In genomic region chr2:84690050-84690449, GRCm38 (mm10) we compare ENCODE assay signal across 28 mouse cellular contexts. TPM values are rescaled to one million over a fixed set of nuclear protein-coding genes. Genes with fewer than 3 reads are reported as not detected.
A peak's percentile ranks its signal among the peaks of the same experiment; 100 is the strongest.
DNase-seq lines count a peak whose midpoint lies in the region; ATAC-seq and TF ChIP-seq lines count a peak whose summit lies in the region.
"Had no signal": no experiment of that assay in that cellular context is flagged by ENCODE, and none has a peak within 500 bp of the region (broad histone marks: within the 10 kb centered on the region; RNA-seq: fewer than 3 reads in every experiment).

No protein-coding gene starts in this region.

- peak; percentile 28; the same call in 1 of the 2 replicates for ATAC-seq in frontal cortex, adult (ENCODE audit: low TSS enrichment)
- 0 out of 2 replicates have a peak, but pooled peaks have one; percentile 30 for ATAC-seq in midbrain, embryonic 11.5 days (ENCODE audit: low FRiP score)
- ATAC-seq in midbrain, embryonic 15.5 days (replicated peaks) = no peak
- ATAC-seq: intestine, embryonic 16.5 days had no signal

- H3K27ac ChIP-seq in midbrain, embryonic 11.5 days (ENCODE audit: low read depth, low read length) = no peak overlapping the region
- H3K27ac ChIP-seq in midbrain, embryonic 15.5 days = no peak overlapping the region
- H3K27ac ChIP-seq in thymus, adult 2 months (ENCODE audit: control insufficient read depth, insufficient read depth, low read length) = no peak overlapping the region
- H3K27ac ChIP-seq: heart, embryonic 15.5 days; liver, embryonic 13.5 days; lung, embryonic 15.5 days; macrophage; midbrain, embryonic 10.5 days had no signal

- no peaks in the 10 kb centered on the region for H3K79me2 ChIP-seq in myocyte (ENCODE audit: control insufficient read depth, insufficient read depth)

- no peak for DNase-seq in frontal cortex, adult 2 months (ENCODE audit: extremely low spot score in 1 of 2, low spot score in 1 of 2)
- DNase-seq in midbrain, embryonic 11.5 days (ENCODE audit: low spot score, missing footprints) = no peak
- DNase-seq in cerebellum, adult 9-10 months = peak; percentile 41
- no peak for DNase-seq in gastrocnemius, postnatal 4 days (ENCODE audit: low spot score in 2 of 2)
- no peak for DNase-seq in thymus, adult 2 months
- DNase-seq: B cell, adult 2 months; embryo, embryonic 11 days; gastrocnemius, postnatal 14 days; kidney, postnatal 4 days; liver, embryonic 13.5 days; right cerebral cortex, postnatal 25 days had no signal

- TF ChIP-seq POLR2A in myocyte (IDR thresholded peaks at IDR 0.05; ENCODE audit: insufficient read length, low read depth) = no peak
- TF ChIP-seq POLR2A in thymus, adult 2 months (IDR thresholded peaks at IDR 0.05; ENCODE audit: control insufficient read depth, extremely low read depth, insufficient read depth, low read length, poor library complexity) = no peak

- no peak overlapping the region for H3K4me3 ChIP-seq in midbrain, embryonic 11.5 days (ENCODE audit: low read depth, low read length)
- H3K4me3 ChIP-seq in midbrain, embryonic 15.5 days = no peak overlapping the region
- no peak overlapping the region for H3K4me3 ChIP-seq in myocyte
- H3K4me3 ChIP-seq in thymus, adult 2 months (ENCODE audit: control insufficient read depth, insufficient read depth, low read length) = no peak overlapping the region
- H3K4me3 ChIP-seq: heart, embryonic 15.5 days; liver, embryonic 13.5 days; lung, embryonic 15.5 days; midbrain, embryonic 10.5 days had no signal

- WGBS in midbrain, embryonic 11.5 days = 95% methylated on average over 12 of the region's 12 CpGs
- 92% methylated on average over 12 of the region's 12 CpGs for WGBS in midbrain, embryonic 15.5 days
- 95% methylated on average over 12 of the region's 12 CpGs for WGBS in thymus, adult 2 months

- TF ChIP-seq CTCF in thymus, adult 2 months (IDR thresholded peaks at IDR 0.05; ENCODE audit: borderline replicate concordance, control insufficient read depth, extremely low read depth, insufficient read depth, low read length, poor library complexity) = no peak

- H3K9ac ChIP-seq in midbrain, embryonic 11.5 days (ENCODE audit: low read length) = no peak overlapping the region
- no peak overlapping the region for H3K9ac ChIP-seq in midbrain, embryonic 15.5 days
- H3K9ac ChIP-seq: heart, embryonic 15.5 days; liver, embryonic 13.5 days; lung, embryonic 15.5 days had no signal

- H3K4me1 ChIP-seq in midbrain, embryonic 11.5 days (ENCODE audit: control insufficient read depth, insufficient read depth, low read length) = no peaks in the 10 kb centered on the region
- no peaks in the 10 kb centered on the region for H3K4me1 ChIP-seq in midbrain, embryonic 15.5 days
- H3K4me1 ChIP-seq in thymus, adult 2 months (replicated peaks; ENCODE audit: control insufficient read depth, insufficient read depth, low read length) = no peaks in the 10 kb centered on the region
- H3K4me1 ChIP-seq: heart, embryonic 15.5 days; lung, embryonic 15.5 days; midbrain, embryonic 10.5 days had no signal

- no peak overlapping the region for H3ac ChIP-seq in myocyte (ENCODE audit: control insufficient read depth, insufficient read length)

- no peaks in the 10 kb centered on the region for H3K9me3 ChIP-seq in midbrain, embryonic 11.5 days (ENCODE audit: control insufficient read depth, low read length)
- H3K9me3 ChIP-seq in midbrain, embryonic 15.5 days = no peaks in the 10 kb centered on the region
- H3K9me3 ChIP-seq: heart, embryonic 15.5 days; liver, embryonic 13.5 days; lung, embryonic 15.5 days; midbrain, embryonic 10.5 days had no signal

- H3K36me3 ChIP-seq in midbrain, embryonic 11.5 days (ENCODE audit: control insufficient read depth, insufficient read depth, low read length) = peaks cover 31% of the 10 kb centered on the region
- H3K36me3 ChIP-seq in midbrain, embryonic 15.5 days (replicated peaks) = peaks cover 73% of the 10 kb centered on the region
- H3K36me3 ChIP-seq in myocyte (ENCODE audit: control insufficient read depth, insufficient read depth) = peaks cover 85% of the 10 kb centered on the region
- H3K36me3 ChIP-seq in thymus, adult 2 months (ENCODE audit: control insufficient read depth, insufficient read depth, low read length) = peaks cover 84% of the 10 kb centered on the region

- no peaks in the 10 kb centered on the region for H3K27me3 ChIP-seq in midbrain, embryonic 11.5 days (ENCODE audit: control insufficient read depth, insufficient read depth, low read length)
- H3K27me3 ChIP-seq in midbrain, embryonic 15.5 days (replicated peaks) = no peaks in the 10 kb centered on the region
- H3K27me3 ChIP-seq in myocyte (ENCODE audit: control insufficient read depth, insufficient read depth, insufficient read length) = no peaks in the 10 kb centered on the region
- H3K27me3 ChIP-seq in thymus, adult 2 months (ENCODE audit: control insufficient read depth, insufficient read depth, low read length) = no peaks in the 10 kb centered on the region
- H3K27me3 ChIP-seq: heart, embryonic 15.5 days; liver, embryonic 13.5 days; lung, embryonic 15.5 days had no signal

- no peak overlapping the region for H3K4me2 ChIP-seq in midbrain, embryonic 11.5 days
- H3K4me2 ChIP-seq in midbrain, embryonic 15.5 days = no peak overlapping the region
- no peak overlapping the region for H3K4me2 ChIP-seq in myocyte (ENCODE audit: low read depth)
- H3K4me2 ChIP-seq: heart, embryonic 15.5 days; liver, embryonic 13.5 days; lung, embryonic 15.5 days had no signal

TF ChIP-seq in myocyte, 11 proteins besides CTCF, POLR2A, EP300 and RAD21:
- TF ChIP-seq POLR2AphosphoS2 (IDR thresholded peaks at IDR 0.05; ENCODE audit: insufficient read length, low read depth) (peak; percentile 54), CEBPB (IDR thresholded peaks at IDR 0.05; ENCODE audit: insufficient read depth, poor library complexity, severe bottlenecking) (no peak)

RNA-seq across cellular contexts. Expression of gene Tmx2, which starts 11.1 kb away (rescaled TPM):
- polyA plus RNA-seq in frontal cortex, adult 2 months (2012; rRNA removed) = 250 and 254 TPM in 2 replicates
- 193 and 195 TPM in 2 replicates for polyA plus RNA-seq in midbrain, embryonic 11.5 days (2014; fragmentation: Nextera tagmentation; extraction: Ambion mirVana)
- 271 and 279 TPM in 2 replicates for polyA plus RNA-seq in midbrain, embryonic 15.5 days (2015; fragmentation: Nextera tagmentation; extraction: Ambion mirVana)
- 113 TPM for polyA plus RNA-seq in myocyte (2012; fragmentation: generic; extraction: Trizol)
- 10 to 100 TPM; 46.6 to 48.5 TPM for total RNA-seq in gastrocnemius, postnatal 4 days (2021)
- 50.2 and 53.8 TPM in 2 replicates for polyA plus RNA-seq in thymus, adult 2 months (2012; rRNA removed)

RNA-seq across cellular contexts. Expression of gene Med19, which starts 11.8 kb away (rescaled TPM):
- polyA plus RNA-seq in frontal cortex, adult 2 months (2012; rRNA removed) = 27.7 and 31.7 TPM in 2 replicates
- polyA plus RNA-seq in midbrain, embryonic 11.5 days (2014; fragmentation: Nextera tagmentation; extraction: Ambion mirVana) = 70.7 and 73.2 TPM in 2 replicates
- polyA plus RNA-seq in midbrain, embryonic 15.5 days (2015; fragmentation: Nextera tagmentation; extraction: Ambion mirVana) = 49.5 and 50.1 TPM in 2 replicates
- 20.3 TPM for polyA plus RNA-seq in myocyte (2012; fragmentation: generic; extraction: Trizol)
- 10 to 100 TPM; 17.8 to 19.3 TPM for total RNA-seq in gastrocnemius, postnatal 4 days (2021)
- polyA plus RNA-seq in thymus, adult 2 months (2012; rRNA removed) = 10.6 and 11.6 TPM in 2 replicates

RNA-seq across cellular contexts. Expression of gene Gm28635, which starts 12.2 kb away (rescaled TPM):
- not detected in 2 replicates for polyA plus RNA-seq in frontal cortex, adult 2 months (2012; rRNA removed)
- not detected in 2 replicates for polyA plus RNA-seq in midbrain, embryonic 11.5 days (2014; fragmentation: Nextera tagmentation; extraction: Ambion mirVana)
- polyA plus RNA-seq in midbrain, embryonic 15.5 days (2015; fragmentation: Nextera tagmentation; extraction: Ambion mirVana) = not detected in 2 replicates
- polyA plus RNA-seq in myocyte (2012; fragmentation: generic; extraction: Trizol) = not detected
- total RNA-seq in gastrocnemius, postnatal 4 days (2021) = under 1 TPM; 0.08 to 0.76 TPM
- not detected in 2 replicates for polyA plus RNA-seq in thymus, adult 2 months (2012; rRNA removed)
- total RNA-seq: adrenal gland, adult 18-20 months; adrenal gland, postnatal 4 days; gastrocnemius, postnatal 14 days; hematopoietic stem cell, adult 5-6 weeks had no signal
- polyA plus RNA-seq: embryonic facial prominence, embryonic 14.5 days; heart, embryonic 15.5 days; intestine, embryonic 16.5 days; kidney, embryonic 14.5 days; limb, embryonic 11.5 days; liver, embryonic 13.5 days; lung, embryonic 15.5 days; macrophage; midbrain, embryonic 10.5 days; spleen, adult 2 months; stomach, embryonic 14.5 days; urinary bladder, adult 2 months had no signal

RNA-seq across cellular contexts. Expression of gene Selenoh, which starts 19.5 kb away (rescaled TPM):
- polyA plus RNA-seq in frontal cortex, adult 2 months (2012; rRNA removed) = 54.9 and 56.1 TPM in 2 replicates
- 450 and 473 TPM in 2 replicates for polyA plus RNA-seq in midbrain, embryonic 11.5 days (2014; fragmentation: Nextera tagmentation; extraction: Ambion mirVana)
- polyA plus RNA-seq in midbrain, embryonic 15.5 days (2015; fragmentation: Nextera tagmentation; extraction: Ambion mirVana) = 168 and 174 TPM in 2 replicates
- 129 TPM for polyA plus RNA-seq in myocyte (2012; fragmentation: generic; extraction: Trizol)
- 10 to 100 TPM; 32.2 to 49.9 TPM for total RNA-seq in gastrocnemius, postnatal 4 days (2021)
- 172 and 191 TPM in 2 replicates for polyA plus RNA-seq in thymus, adult 2 months (2012; rRNA removed)

RNA-seq across cellular contexts. Expression of gene Zdhhc5, which starts 24.9 kb away (rescaled TPM):
- polyA plus RNA-seq in frontal cortex, adult 2 months (2012; rRNA removed) = 25.7 and 27.2 TPM in 2 replicates
- polyA plus RNA-seq in midbrain, embryonic 11.5 days (2014; fragmentation: Nextera tagmentation; extraction: Ambion mirVana) = 22.4 and 23.9 TPM in 2 replicates
- 19.0 and 19.9 TPM in 2 replicates for polyA plus RNA-seq in midbrain, embryonic 15.5 days (2015; fragmentation: Nextera tagmentation; extraction: Ambion mirVana)
- polyA plus RNA-seq in myocyte (2012; fragmentation: generic; extraction: Trizol) = 36.3 TPM
- 10 to 100 TPM; 45.1 to 50.9 TPM for total RNA-seq in gastrocnemius, postnatal 4 days (2021)
- 53.6 and 57.1 TPM in 2 replicates for polyA plus RNA-seq in thymus, adult 2 months (2012; rRNA removed)
